Mouse (Mus musculus): Measurements from ENCODE around the gene Hoxa13.

The Hoxa13 gene

GRCm38 (mm10) chr6:52252016-52252774, 8.5 kb downstream of the Hoxa13 start:
- no peak for DNase-seq (ENCODE audit: low spot score in 2 of 2)

GRCm38 (mm10) chr6:52251177-52251879, 9.4 kb downstream of the Hoxa13 start:
- no peak for DNase-seq (ENCODE audit: low spot score in 2 of 2)

- no peak for DNase-seq (ENCODE audit: low spot score in 2 of 2)
Observed at GRCm38 (mm10) chr6:52249826-52250225, 10.9 kb downstream of the Hoxa13 start.

- DNase-seq (ENCODE audit: low spot score in 2 of 2): no peak
Observed at GRCm38 (mm10) chr6:52249415-52249738, 11.3 kb downstream of the Hoxa13 start.

GRCm38 (mm10) chr6:52248638-52249414, 11.9 kb downstream of the Hoxa13 start:
- DNase-seq (ENCODE audit: low spot score in 2 of 2): no peak

GRCm38 (mm10) chr6:52247766-52248637, 12.7 kb downstream of the Hoxa13 start:
- no peak for DNase-seq (ENCODE audit: low spot score in 2 of 2)

- no peak for DNase-seq (ENCODE audit: low spot score in 2 of 2)
Observed at GRCm38 (mm10) chr6:52246916-52247315, 13.8 kb downstream of the Hoxa13 start.

GRCm38 (mm10) chr6:52246403-52246803, 14.3 kb downstream of the Hoxa13 start:
- no peak for DNase-seq (ENCODE audit: low spot score in 2 of 2)

GRCm38 (mm10) chr6:52245757-52246142, 14.9 kb downstream of the Hoxa13 start, which contains the start of gene Hoxa11:
Gene Hoxa11 (minus strand): TSS chr6:52245810.
- DNase-seq (ENCODE audit: low spot score in 2 of 2): no peak

- DNase-seq (ENCODE audit: low spot score in 2 of 2): no peak
Observed at GRCm38 (mm10) chr6:52245040-52245756, 15.5 kb downstream of the Hoxa13 start.

- no peak for DNase-seq (ENCODE audit: low spot score in 2 of 2)
Observed at GRCm38 (mm10) chr6:52244471-52245039, 16.1 kb downstream of the Hoxa13 start.

GRCm38 (mm10) chr6:52243681-52244121, 17.0 kb downstream of the Hoxa13 start:
- no peak for DNase-seq (ENCODE audit: low spot score in 2 of 2)

GRCm38 (mm10) chr6:52242801-52243332, 17.8 kb downstream of the Hoxa13 start:
- DNase-seq (ENCODE audit: low spot score in 2 of 2): no peak

GRCm38 (mm10) chr6:52241001-52241621, 19.6 kb downstream of the Hoxa13 start:
- no peak for DNase-seq (ENCODE audit: low spot score in 2 of 2)

GRCm38 (mm10) chr6:52240389-52241000, 20.2 kb downstream of the Hoxa13 start, which contains the start of gene Hoxa10:
Gene Hoxa10 (minus strand): TSS chr6:52240854.
- peak; percentile 56 to 60 for DNase-seq (ENCODE audit: low spot score in 2 of 2)

GRCm38 (mm10) chr6:52239625-52240388, 20.9 kb downstream of the Hoxa13 start:
- DNase-seq (ENCODE audit: low spot score in 2 of 2): no peak

GRCm38 (mm10) chr6:52238976-52239375, 21.7 kb downstream of the Hoxa13 start:
- no peak for DNase-seq (ENCODE audit: low spot score in 2 of 2)

- DNase-seq (ENCODE audit: low spot score in 2 of 2): no peak
Observed at GRCm38 (mm10) chr6:52238155-52238545, 22.5 kb downstream of the Hoxa13 start.
